Mouse (Mus musculus): ENCODE measurements around the gene D17Wsu92e. TPM values are rescaled to one million over a fixed set of nuclear protein-coding genes. Genes with fewer than 3 reads are reported as not detected.
"Not testable (repeated sequence)": the region's sequence is repeated elsewhere in the genome, so short reads cannot be mapped to it uniquely, and the experiment has no call there.

The D17Wsu92e gene
- 100 to 1,000 TPM; 104 to 107 TPM for total RNA-seq (2021)

DNA sequence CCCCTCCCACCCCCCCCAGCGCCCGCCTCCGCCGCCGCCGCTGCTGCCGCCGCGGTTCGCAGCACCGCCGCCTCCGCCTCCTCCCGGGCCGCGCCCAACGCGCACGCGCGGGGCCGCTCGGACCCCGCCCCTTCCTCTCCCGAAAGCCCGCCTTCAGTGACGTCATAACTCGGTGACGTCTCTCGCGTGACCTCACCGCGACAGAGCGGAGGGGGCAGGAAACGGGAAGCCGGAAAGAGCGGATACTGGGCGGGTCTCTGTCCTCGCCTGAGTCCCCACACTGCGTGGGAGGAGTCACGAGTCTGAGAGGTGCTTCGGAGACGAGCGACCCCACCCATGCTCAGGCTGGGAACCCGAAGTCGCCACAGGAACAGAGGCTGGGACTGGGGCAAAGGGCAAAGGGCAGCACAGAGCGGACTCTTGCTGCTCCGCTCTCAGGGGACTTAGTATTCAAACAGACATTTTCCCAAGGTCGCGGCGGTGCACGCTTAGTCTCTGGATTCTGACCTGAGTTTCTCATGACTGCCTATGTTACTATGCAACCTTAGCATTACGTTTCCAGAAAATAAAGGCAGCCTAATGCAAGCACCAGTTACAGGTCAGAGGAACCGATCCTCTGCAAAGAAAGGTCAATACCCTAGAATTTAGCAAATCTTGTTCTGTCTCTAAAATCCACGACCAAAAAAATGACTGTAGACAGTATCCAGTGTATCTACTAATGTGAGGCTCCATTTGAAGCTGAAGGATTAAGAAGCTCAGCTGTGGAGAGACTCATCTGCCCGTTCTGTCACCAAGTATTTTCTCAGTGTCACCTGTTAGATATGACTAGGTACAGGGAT is at the start of gene D17Wsu92e:
Gene D17Wsu92e (minus strand): TSS at position 81 of the 839 bp plus-strand sequence.
- peak; percentile 99 for DNase-seq

GRCm38 (mm10) chr17:27866737-27867136 is 46.3 kb upstream of the D17Wsu92e start:
- no peak for DNase-seq

GRCm38 (mm10) chr17:27865461-27865860 is 45.0 kb upstream of the D17Wsu92e start:
- DNase-seq: no peak

DNA sequence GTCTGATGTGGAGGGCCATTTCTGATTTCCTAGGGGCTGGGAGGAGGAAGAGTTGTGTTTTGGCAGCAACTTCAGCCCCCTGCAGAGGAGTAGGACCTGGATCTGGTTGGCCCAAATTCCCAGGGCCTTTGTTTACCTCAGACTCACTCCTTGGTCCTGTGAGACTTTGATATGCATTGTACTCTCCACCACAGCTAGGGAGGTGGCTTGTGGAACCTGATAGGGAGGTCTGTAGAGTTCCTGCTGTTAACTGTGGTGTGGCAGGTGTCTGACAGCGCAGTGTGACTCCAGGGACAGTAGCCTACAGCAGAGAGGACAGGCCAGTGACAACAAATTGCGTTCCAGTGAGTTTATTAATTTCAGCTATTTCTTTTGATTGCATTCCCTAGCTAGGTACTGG is 38.7 kb upstream of the D17Wsu92e start:
- DNase-seq: no peak

- DNase-seq: no peak
Measured at GRCm38 (mm10) chr17:27857649-27858475, 37.4 kb upstream of the D17Wsu92e start.

DNA sequence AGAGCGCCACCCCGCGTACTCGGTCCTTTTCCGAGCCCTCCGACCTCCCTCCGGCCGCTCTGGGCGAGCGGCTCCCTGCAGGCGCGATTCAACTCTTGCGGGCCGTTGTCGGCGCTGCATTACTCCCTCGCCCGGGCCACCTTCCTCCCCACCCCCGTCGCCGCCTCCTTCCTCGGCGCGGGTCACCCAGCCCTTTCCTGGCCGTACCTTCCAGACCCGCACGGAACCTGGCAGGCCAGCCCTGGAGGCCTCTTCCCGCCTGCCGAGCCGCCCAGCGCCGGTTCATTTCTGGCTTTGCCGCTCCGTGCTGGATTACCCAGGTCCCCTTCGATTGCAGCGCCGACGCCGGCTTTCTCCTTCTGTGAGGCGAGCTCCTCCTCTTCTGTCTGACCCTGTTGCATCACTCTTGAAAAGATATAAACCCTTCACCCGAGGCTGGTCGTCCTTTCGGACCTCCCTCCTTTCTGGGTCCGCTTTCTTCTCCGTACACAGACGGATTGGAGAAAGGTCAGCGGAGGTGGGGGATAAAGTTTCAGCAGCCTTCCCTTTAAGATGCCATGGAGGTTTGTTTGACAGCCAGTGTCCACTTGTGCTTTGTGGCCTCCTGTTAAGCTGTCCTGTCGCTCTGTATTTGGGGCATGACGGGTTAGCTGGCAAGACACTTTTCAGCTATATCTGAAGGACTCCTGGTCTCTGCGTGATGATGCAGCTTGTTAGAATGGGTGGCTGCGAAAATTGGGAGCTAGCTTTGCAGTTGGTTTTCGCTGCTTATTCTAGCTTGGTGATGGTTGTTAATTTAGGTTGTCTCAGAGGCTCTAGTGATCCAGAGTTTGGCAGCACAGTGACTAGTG is 36.6 kb upstream of the D17Wsu92e start:
- DNase-seq: peak; percentile 64

DNA sequence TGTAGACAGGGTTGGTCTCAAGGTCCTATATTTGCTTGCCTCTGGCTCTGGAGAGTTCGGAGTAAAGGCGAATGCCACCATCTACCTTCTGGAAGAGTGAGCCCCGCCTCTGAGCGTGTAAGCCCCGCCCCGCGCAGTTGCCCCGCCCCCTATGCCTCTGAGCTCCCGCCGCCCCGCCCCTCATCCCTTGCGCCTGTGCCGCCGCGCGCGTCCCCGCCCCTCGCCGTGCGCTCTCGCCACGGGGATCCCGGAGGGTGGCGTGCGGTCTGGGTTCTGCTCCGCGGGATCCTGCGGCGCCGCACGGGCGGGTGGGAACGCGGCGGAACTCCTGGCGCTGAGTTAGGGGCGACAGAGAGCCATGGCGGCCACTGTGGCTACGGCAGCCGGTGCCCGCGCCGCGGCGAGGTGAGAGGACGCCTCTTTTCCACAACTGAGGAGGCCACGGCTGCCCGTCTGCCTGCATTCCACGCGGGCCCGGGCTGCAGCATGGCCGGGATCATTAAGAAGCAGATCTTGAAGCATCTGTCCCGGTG is 35.9 kb upstream of the D17Wsu92e start, which contains the start of gene Uhrf1bp1:
Gene Uhrf1bp1 (plus strand): TSS at position 177 of the 533 bp plus-strand sequence.
- peak; percentile 84 for DNase-seq

GRCm38 (mm10) chr17:27851076-27851475 is 30.6 kb upstream of the D17Wsu92e start:
- no peak for DNase-seq

- no peak for DNase-seq
Measured at GRCm38 (mm10) chr17:27848351-27848750, 27.9 kb upstream of the D17Wsu92e start.

GRCm38 (mm10) chr17:27839469-27840252 is 19.2 kb upstream of the D17Wsu92e start:
- peak; percentile 95 for DNase-seq

- not testable (repeated sequence) for DNase-seq
Measured at GRCm38 (mm10) chr17:27837850-27838249, 17.4 kb upstream of the D17Wsu92e start, which contains the start of gene Snrpc. Gene Snrpc (plus strand): TSS chr17:27838150.

DNA sequence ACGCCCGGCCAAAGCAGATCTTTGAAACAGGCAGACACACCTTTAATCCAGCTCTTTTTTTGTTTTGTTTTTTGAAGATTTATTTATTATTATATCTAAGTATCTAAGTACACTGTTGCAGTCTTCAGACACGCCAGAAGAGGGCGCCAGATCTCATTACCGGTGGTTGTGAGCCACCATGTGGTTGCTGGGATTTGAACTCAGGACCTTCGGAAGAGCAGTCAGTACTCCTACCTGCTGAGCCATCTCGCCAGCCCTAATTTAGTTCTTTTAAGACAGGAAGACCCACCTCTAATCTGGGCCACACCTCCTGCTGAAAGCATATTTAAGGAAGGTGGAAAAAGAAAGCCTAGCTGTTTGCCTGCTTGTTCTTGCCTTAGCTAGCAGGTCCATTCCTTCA is 10.0 kb upstream of the D17Wsu92e start:
- no peak for DNase-seq

- no peak for DNase-seq
Measured at GRCm38 (mm10) chr17:27827511-27827910, 7.1 kb upstream of the D17Wsu92e start.

- DNase-seq: peak; percentile 53
Measured at GRCm38 (mm10) chr17:27826908-27827383, 6.5 kb upstream of the D17Wsu92e start.

- DNase-seq: peak; percentile 73
Measured at GRCm38 (mm10) chr17:27825984-27826905, 5.8 kb upstream of the D17Wsu92e start.

- no peak for DNase-seq
Measured at GRCm38 (mm10) chr17:27825539-27825938, 5.1 kb upstream of the D17Wsu92e start.

DNA sequence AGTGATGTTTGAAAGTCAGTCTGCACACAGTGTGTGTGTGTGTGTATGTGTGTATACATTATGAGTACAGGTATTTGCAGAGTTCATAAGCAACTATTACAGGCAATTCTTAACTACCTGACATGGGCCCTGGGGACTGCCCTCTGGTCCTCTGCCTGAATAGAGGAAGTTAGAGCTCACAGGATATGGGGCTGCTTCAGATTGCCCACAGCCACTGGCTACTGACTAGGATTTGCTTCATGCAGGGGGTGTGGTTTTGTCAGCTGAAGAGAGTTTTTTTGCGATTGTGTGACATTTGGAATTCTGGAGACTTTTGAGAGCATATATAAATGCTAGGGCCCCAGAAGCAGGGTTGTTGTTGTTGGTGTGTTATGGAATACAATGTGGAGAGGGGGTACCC is 4.5 kb upstream of the D17Wsu92e start:
- no peak for DNase-seq

DNA sequence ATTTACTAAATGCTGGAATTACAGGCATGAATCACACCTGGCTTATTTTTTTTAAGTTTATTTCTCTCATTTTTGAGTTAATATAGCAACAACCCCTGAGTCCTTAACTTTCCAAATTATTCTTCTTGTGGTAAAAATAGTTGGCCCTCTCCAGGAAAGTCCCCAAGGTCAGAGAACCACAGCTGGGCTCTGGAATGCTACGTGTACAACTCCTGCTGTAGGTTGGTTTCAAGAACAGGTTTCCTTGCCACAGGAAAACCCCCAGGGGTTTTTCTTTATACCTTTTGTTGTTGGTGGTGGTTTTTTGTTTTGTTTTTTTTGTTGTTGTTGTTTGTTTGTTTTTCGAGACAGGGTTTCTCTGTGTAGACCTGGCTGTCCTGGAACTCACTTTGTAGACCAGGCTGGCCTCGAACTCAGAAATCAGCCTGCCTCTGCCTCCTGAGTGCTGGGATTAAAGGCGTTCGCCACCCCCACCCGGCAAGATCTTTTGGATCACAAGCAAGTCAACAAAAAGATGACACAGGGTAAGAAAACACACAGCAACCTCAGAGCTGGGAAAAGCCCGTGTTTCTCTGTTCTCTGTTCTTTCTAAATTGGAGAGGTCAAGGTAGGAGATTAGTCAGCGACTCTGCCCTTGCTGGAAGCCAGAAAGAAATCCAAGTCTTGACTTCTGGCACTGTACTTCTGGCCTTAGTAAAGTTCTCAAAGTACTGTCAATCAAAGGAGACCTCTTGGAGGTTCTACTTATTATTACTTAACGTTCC is 2.9 kb upstream of the D17Wsu92e start:
- DNase-seq: no peak

Data from heart, postnatal 4 days (tissue).